Mouse (Mus musculus): ENCODE results near the gene Rspo3. TPM values are rescaled to one million over a fixed set of nuclear protein-coding genes. Genes with fewer than 3 reads are reported as not detected.

Rspo3 gene
- total RNA-seq (2021): 10 to 100 TPM; 12.4 to 13.8 TPM

GRCm38 (mm10) chr10:29535546-29536260 is at the start of gene Rspo3:
TSS of gene Rspo3 (minus strand) at chr10:29535867.
- DNase-seq (ENCODE audit: low spot score in 2 of 2): peak; percentile 46 to 52
- intact Hi-C loops (cut with DNase I): loop anchor here (5.0 to 10.0 kb wide), 5 partner anchors 267 to 1269 kb away; partner anchors contain the start of gene Ncoa7

DNA sequence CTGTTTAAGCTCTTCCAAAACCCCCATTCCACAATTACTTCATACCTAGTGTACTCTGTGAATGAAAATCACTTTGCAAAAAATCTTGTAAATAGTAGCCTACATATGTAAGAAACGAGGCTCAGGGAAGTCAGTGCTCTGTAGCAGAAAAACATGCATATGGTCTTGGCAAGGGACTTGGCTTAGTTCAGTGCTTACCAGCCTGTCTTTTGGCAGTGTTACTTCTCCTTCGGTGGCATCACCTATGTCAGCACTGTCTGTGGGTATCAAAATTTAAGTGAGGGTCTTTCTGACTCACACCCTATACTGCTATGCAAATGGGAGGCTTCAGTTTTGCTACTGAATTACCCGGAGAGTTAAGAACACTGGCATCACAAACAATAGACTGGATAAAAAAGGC is 46.3 kb upstream of the Rspo3 start:
- DNase-seq (ENCODE audit: low spot score in 2 of 2): no peak
- intact Hi-C loops (cut with DNase I): no loop called here

DNA sequence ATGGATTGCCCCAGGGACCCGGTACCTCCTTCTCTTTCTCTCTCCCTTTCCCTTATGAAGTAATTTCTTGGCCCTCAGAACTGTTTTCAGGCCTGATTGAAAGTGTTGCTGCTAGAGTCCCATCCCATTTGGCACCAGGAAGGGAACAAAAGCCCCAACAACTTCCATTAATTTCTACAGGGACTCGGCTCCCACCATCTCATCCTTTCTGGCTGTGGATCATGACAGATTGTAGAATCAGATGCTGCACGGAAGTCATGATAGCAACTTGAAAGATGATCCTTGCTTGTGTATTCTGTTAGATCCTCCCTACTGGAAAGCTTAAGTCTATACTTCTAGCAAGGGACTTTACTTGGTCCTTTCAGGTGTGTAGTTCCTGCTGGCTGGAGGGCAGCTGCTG is 45.8 kb upstream of the Rspo3 start:
- intact Hi-C loops (cut with DNase I): no loop called here

GRCm38 (mm10) chr10:29555983-29556382 is 20.3 kb upstream of the Rspo3 start:
- no peak for DNase-seq (ENCODE audit: low spot score in 2 of 2)
- intact Hi-C loops (cut with DNase I): no loop called here

More for the DNA sequence above, 45.8 kb upstream of the Rspo3 start:
- no peak for DNase-seq (ENCODE audit: low spot score in 2 of 2)

DNA sequence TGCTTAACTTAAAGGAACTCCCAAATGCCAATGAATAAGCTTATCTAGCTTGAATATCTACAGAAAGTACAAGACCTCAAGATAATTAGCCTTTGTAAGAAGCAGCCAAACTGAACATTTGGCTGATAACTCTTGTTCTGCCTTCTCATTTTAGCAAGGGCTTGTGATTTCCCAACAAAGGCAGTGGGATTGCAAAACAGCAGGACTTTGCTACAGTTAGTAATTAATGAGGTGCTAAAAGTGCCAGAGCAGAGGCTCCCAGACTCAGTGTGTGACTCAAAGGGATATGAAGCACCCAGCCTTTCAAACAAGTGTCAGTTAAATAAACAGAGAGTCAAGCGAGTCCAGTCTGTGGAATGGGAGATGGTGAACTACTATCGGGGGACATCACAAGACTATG is 18.7 kb upstream of the Rspo3 start:
- no peak for DNase-seq (ENCODE audit: low spot score in 2 of 2)
- intact Hi-C loops (cut with DNase I): no loop called here

GRCm38 (mm10) chr10:29542982-29543381 is 7.3 kb upstream of the Rspo3 start:
- intact Hi-C loops (cut with DNase I): no loop called here
- no peak for DNase-seq (ENCODE audit: low spot score in 2 of 2)

GRCm38 (mm10) chr10:29539516-29539915 is 3.8 kb upstream of the Rspo3 start:
- peak; percentile 30 to 87 for DNase-seq (ENCODE audit: low spot score in 2 of 2)
- intact Hi-C loops (cut with DNase I): loop anchor here (5.0 to 10.0 kb wide), 5 partner anchors 263 to 1265 kb away; partner anchors contain the start of gene Ncoa7

DNA sequence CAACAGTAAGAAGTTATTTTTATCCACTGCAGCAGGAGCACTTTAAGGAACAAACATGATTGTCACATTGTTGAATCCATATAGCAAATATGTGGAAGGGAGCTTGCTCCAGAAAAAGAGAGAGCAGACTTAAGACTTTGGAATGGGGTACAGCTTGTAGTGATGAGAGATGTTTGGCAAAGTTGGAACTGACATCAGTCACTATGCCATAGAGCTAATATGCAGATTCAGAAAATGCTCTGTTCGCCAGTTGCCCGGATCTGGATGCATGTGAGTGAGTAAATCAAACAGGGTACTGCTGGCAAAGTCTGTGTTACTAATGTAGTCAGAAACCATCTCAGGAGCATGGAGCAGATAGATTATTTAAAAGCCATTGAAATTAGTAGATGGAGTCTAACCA is 3.1 kb upstream of the Rspo3 start:
- intact Hi-C loops (cut with DNase I): loop anchor here (5.0 to 10.0 kb wide), 5 partner anchors 264 to 1266 kb away; partner anchors contain the start of gene Ncoa7

GRCm38 (mm10) chr10:29534830-29535227 is 838 bp downstream of the Rspo3 start:
- intact Hi-C loops (cut with DNase I): loop anchor here (5.0 to 10.0 kb wide), 6 partner anchors 267 to 1270 kb away; partner anchors contain the start of gene Ncoa7
- peak in 1 of 2 experiments; percentile 7 for DNase-seq (ENCODE audit: low spot score in 2 of 2)

More for the DNA sequence above, 3.1 kb upstream of the Rspo3 start:
- DNase-seq (ENCODE audit: low spot score in 2 of 2): peak in 1 of 2 experiments; percentile 33

DNA sequence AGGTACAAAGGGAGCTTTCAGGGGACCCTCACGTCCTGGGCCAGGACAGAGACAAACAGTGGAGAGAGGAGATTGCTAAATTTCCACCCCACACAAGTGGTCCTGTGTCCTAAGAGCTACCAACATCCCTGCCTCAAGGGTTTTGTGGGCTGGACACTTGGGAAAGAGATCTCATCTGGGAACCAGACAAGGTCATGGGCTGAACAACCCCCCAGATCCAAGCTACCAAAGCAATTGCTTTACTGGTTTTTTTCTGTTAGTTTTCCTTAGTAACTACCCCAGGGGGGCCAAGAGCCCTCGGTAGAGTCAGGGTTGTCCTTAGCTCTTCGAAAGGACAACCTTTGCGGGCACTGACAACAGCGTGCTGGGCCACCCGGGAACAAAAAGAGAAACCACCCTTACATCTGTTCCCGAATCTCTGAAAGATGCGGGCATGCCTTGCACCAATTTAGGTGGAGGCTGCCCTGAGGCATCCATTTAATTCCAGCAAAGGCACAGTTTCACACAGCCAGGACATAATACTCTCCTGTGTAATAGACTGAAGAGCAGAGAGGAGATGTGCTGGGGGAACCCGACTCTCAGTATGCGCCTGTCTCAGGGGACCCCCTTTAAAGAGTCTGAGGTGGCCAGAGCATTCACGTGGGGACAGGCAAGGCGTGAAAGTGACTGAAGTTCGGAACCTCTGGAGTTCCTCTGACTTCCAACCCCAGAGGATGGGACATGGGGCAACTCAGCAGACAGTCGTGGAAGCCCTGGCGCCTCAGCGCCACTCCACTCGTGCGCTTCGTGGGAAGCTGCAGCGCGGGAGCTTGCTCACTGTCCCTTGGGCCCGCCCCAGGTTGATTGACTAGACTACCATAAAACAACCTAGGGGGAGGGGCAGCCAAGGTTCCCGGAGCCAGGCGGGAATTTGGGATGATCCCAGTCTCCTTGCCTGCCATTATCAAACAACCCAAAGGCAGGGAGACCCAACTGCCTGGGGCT is 1.5 kb downstream of the Rspo3 start:
- DNase-seq (ENCODE audit: low spot score in 2 of 2): peak; percentile 35 to 57
- intact Hi-C loops (cut with DNase I): loop anchor here (1.0 to 10.0 kb wide), 5 partner anchors 661 to 1271 kb away; partner anchors contain the start of gene Ncoa7

DNA sequence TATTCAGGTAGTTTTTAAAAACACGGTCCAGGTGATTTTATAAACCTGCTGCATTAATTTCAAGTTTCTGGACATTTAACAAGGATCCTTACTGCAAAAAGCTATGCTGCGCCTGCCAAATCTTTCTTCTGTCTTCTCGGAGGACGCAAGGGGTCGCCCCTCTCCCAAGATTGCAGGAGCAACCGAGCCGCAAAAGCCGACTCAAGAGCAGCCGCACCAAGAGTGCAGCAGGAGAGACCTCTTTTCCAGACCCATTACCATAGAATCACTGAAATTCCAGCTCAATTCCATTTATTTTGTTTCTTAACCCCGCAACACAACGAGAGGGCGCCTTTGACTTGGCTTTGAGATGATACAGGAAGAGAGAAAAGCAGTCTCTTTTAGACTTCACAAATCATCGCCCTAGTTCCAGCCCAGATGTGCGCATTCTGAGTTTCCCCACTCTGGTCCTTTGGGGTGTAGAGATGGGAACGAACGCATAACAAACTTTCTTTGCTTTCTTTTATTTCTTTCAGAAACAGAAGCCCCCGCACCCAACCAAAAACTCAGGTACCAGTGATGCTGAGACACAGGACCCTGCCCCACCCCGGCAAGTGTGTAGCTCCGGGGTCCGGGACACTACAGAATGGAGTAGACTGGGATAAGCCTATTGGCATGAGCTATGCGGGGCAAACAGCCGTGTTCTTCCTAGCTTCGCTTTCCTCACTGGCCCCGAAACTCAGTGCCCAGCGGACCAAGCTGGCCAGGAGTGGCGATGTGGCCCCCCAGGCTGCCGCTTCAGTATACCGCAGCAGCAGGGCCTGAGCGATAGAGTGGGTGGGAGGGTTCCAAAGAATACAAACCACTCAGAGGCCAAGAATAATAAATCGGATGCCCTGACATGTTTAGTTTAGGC is 2.6 kb downstream of the Rspo3 start:
- intact Hi-C loops (cut with DNase I): loop anchor here (1.0 to 10.0 kb wide), 5 partner anchors 662 to 1272 kb away; partner anchors contain the start of gene Ncoa7
- peak; percentile 85 to 93 for DNase-seq (ENCODE audit: low spot score in 2 of 2)

- intact Hi-C loops (cut with DNase I): no loop called here
- no peak for DNase-seq (ENCODE audit: low spot score in 2 of 2)
Measured at GRCm38 (mm10) chr10:29513563-29513962, 22.1 kb downstream of the Rspo3 start.

GRCm38 (mm10) chr10:29508167-29508566 is 27.5 kb downstream of the Rspo3 start:
- intact Hi-C loops (cut with DNase I): no loop called here
- DNase-seq (ENCODE audit: low spot score in 2 of 2): no peak

- intact Hi-C loops (cut with DNase I): no loop called here
- DNase-seq (ENCODE audit: low spot score in 2 of 2): no peak
Measured at GRCm38 (mm10) chr10:29497205-29497822, 38.4 kb downstream of the Rspo3 start.

DNA sequence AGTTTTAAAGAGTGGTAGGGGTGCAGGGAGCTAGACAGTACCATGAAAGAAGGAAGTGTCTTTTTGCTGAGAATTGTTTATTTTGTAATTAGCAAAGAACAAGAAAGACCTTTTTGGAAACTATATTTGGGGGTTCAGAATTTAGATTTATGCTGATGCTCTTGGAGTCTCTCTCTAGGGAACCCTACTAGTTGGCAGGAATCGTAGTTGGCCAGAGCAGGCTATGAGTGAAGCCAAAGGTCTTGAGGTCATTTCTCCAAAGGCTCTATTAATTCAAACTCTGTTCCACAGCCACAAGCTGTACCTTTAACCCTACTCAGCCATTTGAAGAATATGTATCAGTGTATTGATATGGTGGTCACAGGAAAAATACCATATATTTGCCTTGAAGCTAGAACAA is 41.7 kb downstream of the Rspo3 start:
- peak in 1 of 2 experiments; percentile 4 for DNase-seq (ENCODE audit: low spot score in 2 of 2)

GRCm38 (mm10) chr10:29480945-29481344 is 54.7 kb downstream of the Rspo3 start:
- intact Hi-C loops (cut with DNase I): no loop called here
- DNase-seq (ENCODE audit: low spot score in 2 of 2): no peak

More for the DNA sequence above, 41.7 kb downstream of the Rspo3 start:
- intact Hi-C loops (cut with DNase I): no loop called here

DNA sequence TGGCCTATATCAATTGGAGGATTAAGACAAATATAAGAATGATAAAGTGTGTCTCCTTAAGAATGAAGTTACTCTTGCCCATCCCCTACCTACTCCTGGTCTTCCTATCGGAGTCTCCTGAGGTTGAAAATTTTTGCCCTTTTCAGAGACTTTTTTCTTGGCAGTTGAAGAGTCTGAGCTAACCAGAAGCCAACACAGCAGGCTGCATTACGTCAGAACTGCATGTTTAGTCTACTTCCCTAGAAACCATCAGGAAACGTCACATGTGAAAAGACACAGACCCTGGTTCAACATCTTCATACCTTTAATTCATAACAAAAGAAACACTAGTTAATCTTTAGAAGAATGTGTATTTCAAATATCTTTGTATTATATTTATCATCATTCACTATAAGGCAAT is 56.3 kb downstream of the Rspo3 start:
- intact Hi-C loops (cut with DNase I): no loop called here
- DNase-seq (ENCODE audit: low spot score in 2 of 2): no peak

DNA sequence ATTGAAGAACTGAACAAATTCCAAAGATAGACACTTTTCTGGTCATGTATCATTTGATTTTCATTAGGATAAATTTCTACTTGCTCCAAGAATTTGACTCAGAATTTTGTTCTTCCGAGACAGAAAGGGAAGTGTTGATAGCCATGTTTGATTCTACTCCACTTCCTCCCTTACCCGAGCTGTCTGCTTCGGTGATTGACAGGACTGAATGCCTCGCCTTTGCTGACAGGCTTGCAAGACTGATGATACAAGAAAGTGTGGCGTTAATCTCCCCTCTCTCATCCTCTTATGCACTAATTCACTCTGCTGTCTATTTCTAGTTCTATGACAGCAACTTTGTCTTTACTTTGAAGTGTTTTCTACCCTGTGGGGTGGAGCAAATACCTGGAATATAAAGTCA is 65.2 kb downstream of the Rspo3 start:
- intact Hi-C loops (cut with DNase I): no loop called here
- no peak for DNase-seq (ENCODE audit: low spot score in 2 of 2)

DNA sequence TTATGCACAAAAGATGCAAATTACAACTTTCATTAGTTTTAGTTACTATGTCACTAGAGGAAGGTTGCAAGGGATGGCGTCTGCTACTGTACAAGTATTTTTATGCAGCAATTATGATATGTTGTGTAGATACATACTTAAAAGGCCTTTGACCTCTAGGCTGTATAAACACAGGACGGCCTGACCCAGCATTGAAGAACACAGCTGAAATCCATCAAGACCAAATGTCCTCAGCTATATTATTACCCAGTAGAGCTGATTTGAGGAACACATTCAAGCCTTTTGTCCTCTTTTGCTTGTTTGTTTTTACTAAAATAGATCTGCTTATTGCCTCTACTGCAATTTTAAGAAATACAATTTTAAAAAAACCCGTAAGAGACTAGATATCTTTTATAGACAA is 75.6 kb downstream of the Rspo3 start:
- intact Hi-C loops (cut with DNase I): no loop called here
- no peak for DNase-seq (ENCODE audit: low spot score in 2 of 2)
